Mouse (Mus musculus): ENCODE data around the gene Itgb4.
"Not testable (repeated sequence)": the region's sequence is repeated elsewhere in the genome, so short reads cannot be mapped to it uniquely, and the experiment has no call there.

Itgb4 gene

GRCm38 (mm10) chr11:116009661-116010060 lies 35.2 kb downstream of the Itgb4 start:
- no peak for DNase-seq

- DNase-seq: no peak
Measured at GRCm38 (mm10) chr11:116010146-116010545, 35.6 kb downstream of the Itgb4 start.

- no peak for DNase-seq
Measured at GRCm38 (mm10) chr11:116010948-116011347, 36.4 kb downstream of the Itgb4 start.

GRCm38 (mm10) chr11:116011529-116012261 lies 37.2 kb downstream of the Itgb4 start:
- DNase-seq: peak; percentile 49

GRCm38 (mm10) chr11:116012262-116012947 lies 37.9 kb downstream of the Itgb4 start, which contains the start of gene Galk1:
TSS of gene Galk1 (minus strand) at chr11:116012719.
- DNase-seq: peak; percentile 97

- no peak for DNase-seq
Measured at GRCm38 (mm10) chr11:116014821-116015220, 40.3 kb downstream of the Itgb4 start.

GRCm38 (mm10) chr11:116018106-116018505 lies 43.6 kb downstream of the Itgb4 start:
- DNase-seq: peak; percentile 64

GRCm38 (mm10) chr11:116018867-116019266 lies 44.4 kb downstream of the Itgb4 start:
- DNase-seq: not testable (repeated sequence)

GRCm38 (mm10) chr11:116019360-116019791 lies 44.9 kb downstream of the Itgb4 start:
- DNase-seq: no peak

- no peak for DNase-seq
Measured at GRCm38 (mm10) chr11:116019976-116020411, 45.5 kb downstream of the Itgb4 start.

- no peak for DNase-seq
Measured at GRCm38 (mm10) chr11:116020519-116020922, 46.0 kb downstream of the Itgb4 start.

- DNase-seq: no peak
Measured at GRCm38 (mm10) chr11:116021328-116022220, 47.1 kb downstream of the Itgb4 start.

GRCm38 (mm10) chr11:116022256-116022780 lies 47.8 kb downstream of the Itgb4 start:
- no peak for DNase-seq

GRCm38 (mm10) chr11:116023074-116023770 lies 48.7 kb downstream of the Itgb4 start:
- DNase-seq: not testable (repeated sequence)

- peak; percentile 89 for DNase-seq
Measured at GRCm38 (mm10) chr11:116023771-116024355, 49.4 kb downstream of the Itgb4 start.

- DNase-seq: peak; percentile 96
Measured at GRCm38 (mm10) chr11:116024356-116024808, 49.9 kb downstream of the Itgb4 start.

GRCm38 (mm10) chr11:116025056-116025845 lies 50.7 kb downstream of the Itgb4 start:
- no peak for DNase-seq

- DNase-seq: no peak
Measured at GRCm38 (mm10) chr11:116027756-116028155, 53.2 kb downstream of the Itgb4 start, which contains the start of gene H3f3b. TSS of gene H3f3b (minus strand) at chr11:116027962.

- DNase-seq: no peak
Measured at GRCm38 (mm10) chr11:116028177-116028865, 53.8 kb downstream of the Itgb4 start.
